Mouse (Mus musculus) MEL-GATA-1-ER (cell line): ENCODE results near the gene Olfr732.

Source experiments
- DNase-seq: peaks from one replicate; pipeline ENCODE4 v3.0.0-alpha.2; 2012; ENCODE audit warnings: low read depth; ENCODE audit errors: extremely low read depth

The Olfr732 gene

DNA sequence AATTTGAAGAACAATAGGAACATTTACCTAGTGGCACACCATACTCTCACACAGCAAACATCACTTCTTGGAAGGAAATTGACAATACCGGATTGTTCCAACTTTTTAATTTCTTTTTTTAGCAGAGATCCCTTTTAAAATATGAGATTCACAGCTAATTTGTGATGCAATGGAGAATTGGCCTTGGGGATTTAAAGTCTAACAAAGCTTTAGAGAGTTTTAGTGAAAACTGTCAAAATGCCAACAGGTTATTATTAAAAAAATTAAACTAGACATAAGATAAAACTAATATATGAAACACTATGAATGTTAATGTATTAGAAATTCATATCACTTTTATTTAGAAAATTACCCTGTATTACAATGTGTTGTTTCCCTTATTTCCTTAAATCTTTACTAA lies at the start of gene Olfr732:
TSS of gene Olfr732 (minus strand) at position 101 of the 400 bp plus-strand sequence.
- DNase-seq: no peak

DNA sequence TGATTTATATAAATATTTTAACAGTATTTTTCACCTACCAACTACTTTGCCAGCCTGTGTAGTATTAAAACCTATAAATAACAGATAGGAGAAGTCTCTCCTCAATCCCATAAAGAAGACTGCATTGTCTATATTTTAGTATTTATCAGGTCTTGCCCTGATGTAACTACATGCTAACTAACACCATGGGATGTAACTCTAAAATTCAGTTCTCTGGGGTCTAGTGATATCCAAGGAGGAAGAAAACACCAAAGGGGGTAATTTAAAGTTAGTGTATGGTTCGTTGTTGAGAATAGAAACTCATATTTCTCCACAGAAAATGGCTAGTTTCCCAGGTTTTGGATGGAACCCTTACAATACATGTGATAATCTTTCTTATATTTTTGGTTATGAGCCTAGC lies 42.7 kb upstream of the Olfr732 start, which contains the start of gene Olfr734:
TSS of gene Olfr734 (minus strand) at position 101 of the 400 bp plus-strand sequence.
- no peak for DNase-seq

DNA sequence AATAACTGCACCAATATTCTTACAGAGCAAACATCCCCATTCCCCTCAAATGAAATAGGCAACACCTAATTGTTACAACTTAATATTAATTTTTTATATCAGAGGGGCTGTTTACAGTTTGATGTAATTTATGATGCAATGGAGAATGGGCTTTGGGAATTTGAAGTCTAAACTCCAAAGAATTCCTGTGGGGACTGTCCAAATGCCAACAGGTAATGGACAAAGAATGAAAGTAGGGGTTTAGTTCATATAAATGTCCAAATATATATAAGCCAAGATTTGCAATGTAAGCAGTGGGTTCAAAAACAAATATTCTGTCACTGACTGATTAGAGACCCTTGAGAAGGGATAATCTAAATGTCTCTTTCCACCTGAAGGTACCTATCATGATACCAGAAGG lies 17.4 kb upstream of the Olfr732 start, which contains the start of gene Olfr733:
TSS of gene Olfr733 (minus strand) at position 101 of the 400 bp plus-strand sequence.
- DNase-seq: no peak

DNA sequence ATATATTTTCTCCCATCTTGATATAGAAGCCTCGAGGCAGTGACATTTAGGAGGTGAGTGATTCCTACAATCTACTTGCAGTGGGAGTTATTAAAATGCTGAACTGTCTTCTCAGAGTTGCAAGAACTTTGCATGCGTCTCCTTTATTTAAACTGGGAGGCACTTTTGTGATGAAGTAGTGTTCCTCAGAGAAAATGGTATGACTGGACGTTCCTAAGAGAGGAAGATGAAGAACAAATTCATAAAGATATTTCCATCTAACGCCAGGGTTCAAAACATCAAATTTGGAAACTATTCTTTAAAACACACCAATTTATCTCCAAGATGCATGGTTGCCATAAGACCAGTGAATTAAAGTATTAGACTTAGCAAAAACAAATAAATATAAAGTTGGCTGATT lies 42.2 kb downstream of the Olfr732 start, which contains the start of gene Olfr731:
TSS of gene Olfr731 (minus strand) at position 101 of the 400 bp plus-strand sequence.
- DNase-seq: no peak
